Mouse (Mus musculus) liver, embryonic 13.5 days (tissue): ENCODE results near the gene Nemp1. TPM values are rescaled to one million over a fixed set of nuclear protein-coding genes. Genes with fewer than 3 reads are reported as not detected.

ENCODE experiments used
- ATAC-seq: fragments of 200-750 bp; cut with Nextera tagmentation; 2 replicates; pipeline ENCODE4 v1.8.0; 2017; ENCODE audit warnings: low read depth, mild to moderate bottlenecking, moderate number of reproducible peaks, moderate library complexity
- DNase-seq: peaks from one replicate; pipeline ENCODE4 v3.0.0; 2022
- H3K27ac ChIP-seq: fragments of 300-500 bp; sonication (generic); 2 replicates; pipeline ENCODE4 v1.5.1; 2015; ENCODE audit warnings: moderate library complexity, mild to moderate bottlenecking, inconsistent platforms
- H3K27me3 ChIP-seq: fragments of 300-500 bp; sonication (generic); 2 replicates; pipeline ENCODE4 v1.6.1; 2015; ENCODE audit warnings: mild to moderate bottlenecking, inconsistent platforms
- H3K36me3 ChIP-seq: fragments of 300-500 bp; sonication (generic); 2 replicates; pipeline ENCODE4 v1.6.1; 2015; ENCODE audit warnings: mild to moderate bottlenecking, inconsistent platforms
- H3K4me1 ChIP-seq: fragments of 300-500 bp; sonication (generic); replicated peaks from 2 replicates; pipeline ENCODE4 v1.6.1; 2015; ENCODE audit warnings: inconsistent platforms
- H3K4me2 ChIP-seq: fragments of 300-500 bp; sonication (generic); 2 replicates; pipeline ENCODE4 v1.6.1; 2015; ENCODE audit warnings: inconsistent platforms, mild to moderate bottlenecking, moderate library complexity
- H3K4me3 ChIP-seq: fragments of 300-500 bp; sonication (generic); replicated peaks from 2 replicates; pipeline ENCODE4 v1.5.1; 2015; ENCODE audit warnings: mild to moderate bottlenecking, inconsistent platforms
- H3K9ac ChIP-seq: fragments of 300-500 bp; sonication (generic); 2 replicates; pipeline ENCODE4 v1.6.1; 2015; ENCODE audit warnings: mild to moderate bottlenecking, inconsistent platforms
- H3K9me3 ChIP-seq: fragments of 300-500 bp; sonication (generic); replicated peaks from 2 replicates; pipeline ENCODE4 v1.6.1; 2016; ENCODE audit warnings: inconsistent platforms
- WGBS: fragments of 180-500 bp; shearing (Covaris S2); methylation state at CpG from one replicate; pipeline ENCODE4 v1.1.7; 2015; ENCODE audit not compliant: insufficient replicate concordance; 5-methylcytosine and 5-hydroxymethylcytosine counted together
- polyA plus RNA-seq: library from polyadenylated mRNA; unstranded; fragments of >200 nt; fragmentation: Nextera tagmentation; extraction: Ambion mirVana; gene quantifications from 2 replicates; pipeline ENCODE4 v1.2.1, GENCODE M21; 2015

Gene Nemp1
- polyA plus RNA-seq, 1 experiment from 2014 or later: 5.0 TPM

DNA sequence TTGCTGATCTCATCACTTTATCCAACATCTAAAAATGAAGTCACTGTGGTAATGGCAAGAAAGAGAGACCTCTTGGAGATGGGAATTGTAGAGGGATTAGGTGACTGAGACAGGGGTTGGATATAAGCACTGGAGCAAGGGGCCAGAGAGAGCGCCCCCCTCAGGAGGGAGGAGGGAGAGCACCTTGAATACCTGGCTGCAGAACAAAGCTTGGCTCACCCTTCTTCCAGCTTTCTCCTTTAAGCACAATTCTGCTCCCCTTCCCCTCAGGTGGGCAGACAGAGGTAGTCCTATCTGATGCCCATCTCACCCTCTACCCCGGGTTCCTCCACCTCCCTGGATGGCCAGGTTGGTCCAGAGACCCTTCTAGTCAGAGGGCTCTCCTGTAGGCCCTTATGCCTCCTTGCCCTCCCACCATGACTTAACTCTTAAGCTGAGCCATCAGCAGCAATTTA is 38.1 kb downstream of the Nemp1 start, which contains the start of gene Myo1a:
Gene Myo1a (plus strand): TSS at position 405 of the 455 bp plus-strand sequence.
- no peak within 1 kb of the TSS for H3K27ac ChIP-seq
- H3K4me3 ChIP-seq: no peak within 1 kb of the TSS
- no peak within 1 kb of the TSS for H3K9ac ChIP-seq
- H3K36me3 ChIP-seq: no peaks in the 10 kb centered on the region
- H3K9me3 ChIP-seq: no peaks in the 10 kb centered on the region
- ATAC-seq (no peak), DNase-seq (no peak)
- 0 out of 2 replicates have a peak, but pooled peaks cover 11% of the 10 kb centered on the region for H3K4me1 ChIP-seq
- no peak within 1 kb of the TSS for H3K4me2 ChIP-seq
- WGBS: 34% methylated on average over 2 of the region's 2 CpGs
- H3K27me3 ChIP-seq: 0 out of 2 replicates have a peak, but pooled peaks cover 6% of the 10 kb centered on the region

DNA sequence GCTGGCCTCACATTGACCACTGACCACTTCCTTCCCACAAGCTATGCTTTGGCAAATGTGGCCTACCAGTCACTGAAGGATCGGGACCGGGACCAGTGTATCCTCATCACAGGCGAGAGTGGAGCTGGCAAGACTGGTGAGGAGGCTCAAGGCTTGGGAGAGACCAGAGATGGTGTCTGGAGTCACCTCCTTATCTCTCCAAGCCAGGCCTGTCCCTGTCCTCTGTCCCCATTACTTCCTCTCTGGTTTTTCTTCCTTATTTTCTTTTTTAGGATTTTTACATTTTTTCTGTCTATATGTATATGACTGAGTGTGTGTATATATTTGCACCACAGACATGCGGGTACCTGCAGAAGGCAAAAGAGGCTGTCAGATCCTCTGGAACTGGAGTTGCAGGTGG is 39.1 kb downstream of the Nemp1 start:
- no peak overlapping the region for H3K4me3 ChIP-seq
- H3K27ac ChIP-seq: no peak overlapping the region
- 0 out of 2 replicates have a peak, but pooled peaks cover 11% of the 10 kb centered on the region for H3K4me1 ChIP-seq
- no peak for ATAC-seq
- WGBS: 33% methylated on average over 4 of the region's 4 CpGs
- no peaks in the 10 kb centered on the region for H3K36me3 ChIP-seq
- H3K9ac ChIP-seq: no peak overlapping the region
- H3K4me2 ChIP-seq: no peak overlapping the region
- no peak for DNase-seq
- H3K27me3 ChIP-seq: 0 out of 2 replicates have a peak, but pooled peaks cover 6% of the 10 kb centered on the region
- H3K9me3 ChIP-seq: no peaks in the 10 kb centered on the region

DNA sequence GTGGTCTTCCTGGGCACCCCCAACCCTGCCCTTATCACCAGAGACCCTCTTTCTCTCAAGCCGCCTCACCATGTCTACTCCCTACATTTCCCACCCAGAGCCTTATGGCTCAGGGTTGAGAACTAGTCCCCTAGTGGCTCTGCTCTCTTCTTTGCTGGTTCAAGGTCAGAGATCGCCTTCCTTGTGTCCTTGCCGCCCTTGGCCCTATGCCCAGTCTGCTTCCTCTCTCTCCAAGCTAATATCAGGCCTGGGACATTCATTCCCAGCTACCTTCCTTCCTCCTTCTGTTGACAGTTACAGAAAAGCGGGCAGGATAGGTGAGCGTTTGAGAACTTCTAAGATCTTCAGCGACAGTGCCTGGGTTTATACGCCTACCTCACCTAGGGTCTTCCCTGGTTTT is 41.0 kb downstream of the Nemp1 start:
- 0 out of 2 replicates have a peak, but pooled peaks cover 11% of the 10 kb centered on the region for H3K4me1 ChIP-seq
- H3K9ac ChIP-seq: no peak overlapping the region
- H3K9me3 ChIP-seq: no peaks in the 10 kb centered on the region
- H3K36me3 ChIP-seq: no peaks in the 10 kb centered on the region
- H3K4me2 ChIP-seq: no peak overlapping the region
- ATAC-seq (no peak), DNase-seq (no peak)
- H3K4me3 ChIP-seq: no peak overlapping the region
- no peak overlapping the region for H3K27ac ChIP-seq
- 0 out of 2 replicates have a peak, but pooled peaks cover 6% of the 10 kb centered on the region for H3K27me3 ChIP-seq
- 65% methylated on average over 7 of the region's 7 CpGs for WGBS

DNA sequence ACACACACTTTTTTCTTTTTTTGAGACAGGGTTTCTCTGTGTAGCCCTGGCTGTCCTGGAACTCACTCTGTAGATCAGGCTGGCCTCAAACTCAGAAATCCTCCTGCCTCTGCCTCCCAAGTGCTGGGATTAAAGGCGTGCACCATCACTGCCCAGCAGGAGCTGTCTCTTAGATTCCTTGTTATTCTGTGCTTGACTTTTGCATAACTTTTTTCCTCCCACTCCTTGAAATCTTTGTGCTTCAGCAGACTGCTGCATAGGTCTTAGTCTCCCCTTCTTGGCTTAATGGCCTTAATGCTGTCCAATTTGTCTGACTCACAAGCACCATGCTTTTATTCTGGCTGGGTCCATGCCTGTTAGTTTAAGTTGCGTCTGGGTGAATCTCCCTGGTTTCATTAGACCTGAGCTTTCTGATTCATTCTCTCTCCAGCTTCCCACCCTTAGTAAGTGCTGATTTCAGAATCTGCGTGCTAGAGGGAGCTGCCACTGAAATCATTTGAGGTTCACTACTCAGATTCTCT is 42.2 kb downstream of the Nemp1 start:
- DNase-seq (no peak), ATAC-seq (no peak)
- no peak overlapping the region for H3K9ac ChIP-seq
- H3K4me3 ChIP-seq: no peak overlapping the region
- H3K9me3 ChIP-seq: no peaks in the 10 kb centered on the region
- H3K4me2 ChIP-seq: no peak overlapping the region
- no peaks in the 10 kb centered on the region for H3K36me3 ChIP-seq
- WGBS: 62% methylated on average over 3 of the region's 3 CpGs
- no peak overlapping the region for H3K27ac ChIP-seq
- 0 out of 2 replicates have a peak, but pooled peaks cover 11% of the 10 kb centered on the region for H3K4me1 ChIP-seq
- 0 out of 2 replicates have a peak, but pooled peaks cover 6% of the 10 kb centered on the region for H3K27me3 ChIP-seq

DNA sequence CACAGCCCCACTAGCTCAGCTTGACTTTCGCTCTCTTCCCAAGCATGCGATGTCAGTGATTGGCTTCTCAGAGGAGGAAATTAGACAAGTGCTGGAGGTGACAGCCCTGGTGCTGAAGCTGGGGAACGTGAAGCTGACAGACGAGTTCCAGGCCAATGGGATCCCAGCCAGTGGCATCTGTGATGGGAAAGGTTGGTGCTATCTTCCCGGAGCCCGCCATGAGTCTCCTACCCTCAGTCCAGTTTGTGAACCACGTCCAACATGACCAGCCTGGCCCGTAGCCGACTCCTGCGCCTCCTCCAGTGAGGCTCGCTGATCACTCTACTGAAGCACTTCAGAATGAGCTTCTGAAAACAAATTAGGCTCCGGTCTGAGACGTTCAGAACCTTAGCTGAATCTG is 43.6 kb downstream of the Nemp1 start:
- no peak overlapping the region for H3K4me3 ChIP-seq
- H3K9ac ChIP-seq: no peak overlapping the region
- peaks cover 6% of the 10 kb centered on the region; the same call in 1 of the 2 replicates for H3K27me3 ChIP-seq
- DNase-seq (no peak), ATAC-seq (no peak)
- no peaks in the 10 kb centered on the region for H3K36me3 ChIP-seq
- H3K4me1 ChIP-seq: 0 out of 2 replicates have a peak, but pooled peaks cover 11% of the 10 kb centered on the region
- no peak overlapping the region for H3K27ac ChIP-seq
- H3K4me2 ChIP-seq: no peak overlapping the region
- no peaks in the 10 kb centered on the region for H3K9me3 ChIP-seq
- 72% methylated on average over 13 of the region's 13 CpGs for WGBS

DNA sequence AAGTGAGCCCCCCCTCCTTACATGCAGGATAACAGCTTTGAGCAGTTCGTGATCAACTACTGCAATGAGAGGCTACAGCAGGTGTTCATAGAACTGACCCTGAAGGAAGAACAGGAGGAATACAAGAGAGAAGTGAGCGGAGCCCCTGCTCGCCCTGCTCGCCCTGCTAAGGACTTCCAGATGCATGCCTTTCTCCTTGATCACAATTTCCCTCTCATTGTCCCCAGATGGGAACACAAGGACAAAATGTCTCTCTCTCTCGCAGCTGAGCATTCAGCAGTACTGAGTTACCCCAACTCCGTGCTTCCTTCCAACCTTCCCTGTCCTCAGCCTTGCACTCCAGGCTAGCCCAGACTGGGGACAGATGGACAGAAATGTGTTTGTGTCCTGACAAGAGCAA is 46.0 kb downstream of the Nemp1 start:
- H3K4me1 ChIP-seq: no peaks in the 10 kb centered on the region
- no peak overlapping the region for H3K4me2 ChIP-seq
- ATAC-seq (no peak), DNase-seq (no peak)
- H3K27me3 ChIP-seq: peaks cover 8% of the 10 kb centered on the region; the same call in 1 of the 2 replicates
- H3K4me3 ChIP-seq: no peak overlapping the region
- no peaks in the 10 kb centered on the region for H3K9me3 ChIP-seq
- H3K36me3 ChIP-seq: no peaks in the 10 kb centered on the region
- WGBS: 64% methylated on average over 6 of the region's 6 CpGs
- no peak overlapping the region for H3K9ac ChIP-seq
- no peak overlapping the region for H3K27ac ChIP-seq

DNA sequence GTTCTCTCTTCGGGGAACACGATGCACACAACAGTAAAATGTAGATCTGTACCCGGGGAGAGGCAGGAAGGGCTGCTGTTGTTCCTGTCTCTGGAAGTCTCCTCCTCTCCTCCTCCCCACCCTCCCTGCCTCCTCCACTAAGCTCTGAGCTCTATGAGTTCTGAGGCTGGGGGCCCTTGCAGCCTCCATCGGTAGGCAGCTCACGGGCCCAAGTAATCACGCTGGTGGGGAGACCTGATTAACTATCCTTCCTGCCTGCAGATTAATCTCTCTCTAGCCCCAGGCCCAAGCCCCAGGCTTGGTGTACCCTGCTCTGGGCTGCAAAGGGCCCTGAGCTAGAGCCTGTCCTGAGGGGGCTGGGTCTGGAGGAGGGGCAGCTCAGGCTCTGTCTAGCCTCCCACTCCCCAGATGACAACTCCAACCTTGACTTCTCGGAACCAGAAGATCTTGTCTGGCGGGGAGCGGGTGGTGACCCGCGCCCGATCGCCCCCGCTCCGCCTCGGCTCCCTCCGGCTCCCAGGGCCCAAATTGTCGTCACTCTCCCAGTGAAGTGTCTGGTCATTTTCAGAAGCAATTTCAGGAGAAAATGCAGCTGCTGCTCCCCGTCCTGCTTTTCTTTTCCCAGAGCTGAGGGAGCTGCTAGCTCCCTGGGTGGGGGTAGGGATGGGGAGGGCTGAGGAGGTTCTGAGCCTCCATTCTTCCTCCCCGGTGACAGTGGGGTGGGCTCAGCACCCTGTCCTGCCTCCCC is 55.1 kb downstream of the Nemp1 start:
- ATAC-seq (no peak), DNase-seq (no peak)
- Histone ChIP-seq H3K4me2 (no peak overlapping the region), H3K27ac (no peak overlapping the region), H3K36me3 (no peaks in the 10 kb centered on the region), H3K4me3 (no peak overlapping the region), H3K9ac (no peak overlapping the region), H3K4me1 (peaks cover 33% of the 10 kb centered on the region), H3K9me3 (no peaks in the 10 kb centered on the region), H3K27me3 (peaks cover 77% of the 10 kb centered on the region)
- 31% methylated on average over 20 of the region's 20 CpGs for WGBS

DNA sequence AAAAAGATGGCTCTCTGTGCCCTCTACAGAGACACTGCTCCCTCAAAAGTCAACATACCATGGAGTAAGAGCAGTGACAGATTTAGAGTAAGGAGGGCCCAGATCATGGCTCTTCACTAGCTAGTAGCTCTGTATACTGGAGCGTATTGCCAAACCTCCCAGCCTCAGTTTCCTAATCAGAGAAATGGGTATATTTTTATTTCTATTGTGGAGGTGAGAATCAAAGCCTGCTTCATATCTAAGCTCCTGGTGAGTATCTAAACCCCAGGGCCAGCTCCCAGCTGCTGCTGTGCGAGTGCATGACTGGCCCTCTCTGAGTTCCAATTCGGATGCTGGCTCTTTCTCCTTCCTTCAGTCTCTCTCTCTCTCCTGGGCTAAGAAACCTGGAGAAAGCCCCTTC is 57.5 kb downstream of the Nemp1 start, which contains the start of gene Tac2:
Gene Tac2 (plus strand): TSS at position 301 of the 400 bp plus-strand sequence.
- Histone ChIP-seq H3K36me3 (no peaks in the 10 kb centered on the region), H3K27me3 (peaks cover 75% of the 10 kb centered on the region), H3K9me3 (no peaks in the 10 kb centered on the region), H3K27ac (no peak within 1 kb of the TSS), H3K4me2 (peak within 1 kb of the TSS; percentile 43), H3K4me3 (peak within 1 kb of the TSS; percentile 21; the same call in 1 of the 2 replicates), H3K9ac (0 out of 2 replicates have a peak within 1 kb of the TSS, but pooled peaks have one; percentile 33), H3K4me1 (peaks cover 54% of the 10 kb centered on the region)
- DNase-seq: no peak
- 62% methylated on average over 3 of the region's 3 CpGs for WGBS
- ATAC-seq: no peak

DNA sequence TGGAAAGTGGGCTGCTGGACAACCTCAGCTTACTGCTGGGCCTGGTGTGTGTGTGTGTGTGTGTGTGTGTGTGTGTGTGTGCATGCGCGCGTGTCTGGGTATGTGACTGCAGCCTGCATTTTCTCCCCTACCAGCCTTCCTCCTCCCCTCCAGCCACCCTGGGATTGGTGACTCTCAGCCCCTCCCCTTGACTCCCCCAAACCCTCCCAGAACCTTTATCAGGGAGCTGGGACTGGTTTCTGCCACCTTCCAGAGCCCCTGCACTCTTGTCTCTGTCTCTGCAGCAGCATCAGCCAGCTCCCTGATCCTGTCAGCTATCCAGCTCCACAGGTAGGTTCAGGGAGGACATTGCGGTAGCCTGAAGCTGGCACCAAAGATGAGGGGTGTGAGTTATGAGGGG is 58.4 kb downstream of the Nemp1 start:
- H3K27me3 ChIP-seq: peaks cover 65% of the 10 kb centered on the region
- WGBS: 63% methylated on average over 4 of the region's 4 CpGs
- no peaks in the 10 kb centered on the region for H3K36me3 ChIP-seq
- H3K4me1 ChIP-seq: peaks cover 64% of the 10 kb centered on the region
- peak overlapping the region; percentile 21; the same call in 1 of the 2 replicates for H3K4me3 ChIP-seq
- 0 out of 2 replicates have a peak overlapping the region, but pooled peaks have one; percentile 33 for H3K9ac ChIP-seq
- peak overlapping the region; percentile 43 for H3K4me2 ChIP-seq
- DNase-seq (no peak), ATAC-seq (peak; percentile 71)
- no peaks in the 10 kb centered on the region for H3K9me3 ChIP-seq
- no peak overlapping the region for H3K27ac ChIP-seq

DNA sequence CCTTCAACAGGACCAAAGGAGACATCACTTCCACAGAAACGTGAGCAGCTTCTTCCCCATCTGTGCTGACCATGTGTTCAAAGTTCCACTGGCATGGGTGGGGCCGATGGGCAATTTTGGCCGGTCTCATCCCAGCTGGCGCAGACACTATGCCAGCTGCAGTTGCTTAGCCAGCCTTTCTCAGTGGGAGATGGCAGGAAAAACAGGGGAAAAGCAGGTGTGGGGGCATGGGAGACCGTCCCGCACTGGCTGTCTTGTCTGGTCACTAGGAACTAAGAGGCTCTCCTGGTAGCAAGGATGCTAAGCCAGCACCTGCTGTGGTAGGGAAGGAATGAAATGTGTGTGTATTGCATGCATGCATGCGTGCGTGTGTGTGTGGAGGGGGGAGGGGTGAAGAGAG is 61.7 kb downstream of the Nemp1 start:
- Histone ChIP-seq H3K9me3 (no peaks in the 10 kb centered on the region), H3K4me2 (peak overlapping the region; percentile 21; the same call in 1 of the 2 replicates), H3K9ac (0 out of 2 replicates have a peak overlapping the region, but pooled peaks have one; percentile 17), H3K27ac (no peak overlapping the region), H3K27me3 (peaks cover 32% of the 10 kb centered on the region), H3K4me1 (peaks cover 79% of the 10 kb centered on the region), H3K36me3 (no peaks in the 10 kb centered on the region), H3K4me3 (no peak overlapping the region)
- 67% methylated on average over 8 of the region's 8 CpGs for WGBS
- DNase-seq: no peak
- ATAC-seq: no peak

DNA sequence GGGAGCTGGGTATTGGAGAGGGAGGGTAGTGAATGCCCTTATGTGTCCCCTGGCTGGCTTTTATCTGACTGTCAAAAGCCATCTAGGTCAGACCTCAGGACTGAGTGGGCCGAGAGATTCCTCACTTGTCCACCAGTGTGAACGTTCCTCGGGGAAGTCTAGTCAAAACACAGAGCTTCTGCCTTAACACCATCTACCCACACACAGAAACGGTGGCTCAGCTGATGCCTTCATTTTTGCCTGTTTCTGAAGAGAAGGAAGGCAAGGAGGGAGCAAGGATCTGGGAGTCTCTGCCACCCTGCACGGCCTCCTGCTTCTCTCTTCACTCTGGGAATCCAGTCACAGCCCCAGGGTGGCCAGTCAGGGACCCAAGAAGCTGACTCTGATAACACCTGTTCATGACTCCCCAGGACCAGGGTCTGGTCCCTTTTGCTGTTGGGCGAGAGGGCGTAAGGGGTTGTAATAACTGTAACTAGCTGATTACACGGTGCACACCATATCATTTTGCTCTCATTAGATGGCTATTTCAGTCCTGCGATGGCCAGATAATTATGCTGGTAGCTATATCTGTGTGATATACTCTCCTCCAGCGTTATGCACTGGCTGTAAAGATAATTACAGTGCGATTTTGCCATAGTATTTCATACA is 63.7 kb downstream of the Nemp1 start:
- Histone ChIP-seq H3K9me3 (no peaks in the 10 kb centered on the region), H3K4me2 (peak overlapping the region; percentile 53), H3K27me3 (peaks cover 22% of the 10 kb centered on the region), H3K4me3 (no peak overlapping the region), H3K36me3 (no peaks in the 10 kb centered on the region), H3K4me1 (peaks cover 90% of the 10 kb centered on the region), H3K27ac (peak overlapping the region; percentile 83), H3K9ac (peak overlapping the region; percentile 53)
- peak; percentile 67 for DNase-seq
- ATAC-seq: peak; percentile 92
- 30% methylated on average over 11 of the region's 11 CpGs for WGBS
